Mouse (Mus musculus): ENCODE data around the gene Lin28a.
A peak's percentile ranks its signal among the peaks of the same experiment; 100 is the strongest.

Gene Lin28a

DNA sequence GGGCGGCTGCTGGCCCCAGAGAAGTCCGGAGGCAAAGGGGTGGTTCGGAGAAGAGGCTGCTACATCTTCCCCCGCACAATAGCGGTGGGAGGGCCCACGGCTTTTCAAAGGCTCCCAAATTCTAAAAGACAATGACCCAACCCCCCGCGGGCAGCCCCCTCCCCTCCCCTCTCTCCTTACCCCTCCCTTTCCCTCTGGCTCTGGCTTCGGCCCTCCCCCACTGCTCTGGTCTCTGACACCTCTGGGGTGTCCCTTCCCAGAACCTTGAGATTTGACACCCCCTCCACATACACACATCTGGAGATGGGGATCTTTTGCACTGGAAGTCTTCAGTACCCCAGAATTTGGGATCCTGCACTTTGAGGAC, at the start of gene Lin28a:
Gene Lin28a, minus strand, starts transcription at position 63 of the 367 bp plus-strand sequence.
- no peak for DNase-seq (ENCODE audit: low read depth, low spot score)

DNA sequence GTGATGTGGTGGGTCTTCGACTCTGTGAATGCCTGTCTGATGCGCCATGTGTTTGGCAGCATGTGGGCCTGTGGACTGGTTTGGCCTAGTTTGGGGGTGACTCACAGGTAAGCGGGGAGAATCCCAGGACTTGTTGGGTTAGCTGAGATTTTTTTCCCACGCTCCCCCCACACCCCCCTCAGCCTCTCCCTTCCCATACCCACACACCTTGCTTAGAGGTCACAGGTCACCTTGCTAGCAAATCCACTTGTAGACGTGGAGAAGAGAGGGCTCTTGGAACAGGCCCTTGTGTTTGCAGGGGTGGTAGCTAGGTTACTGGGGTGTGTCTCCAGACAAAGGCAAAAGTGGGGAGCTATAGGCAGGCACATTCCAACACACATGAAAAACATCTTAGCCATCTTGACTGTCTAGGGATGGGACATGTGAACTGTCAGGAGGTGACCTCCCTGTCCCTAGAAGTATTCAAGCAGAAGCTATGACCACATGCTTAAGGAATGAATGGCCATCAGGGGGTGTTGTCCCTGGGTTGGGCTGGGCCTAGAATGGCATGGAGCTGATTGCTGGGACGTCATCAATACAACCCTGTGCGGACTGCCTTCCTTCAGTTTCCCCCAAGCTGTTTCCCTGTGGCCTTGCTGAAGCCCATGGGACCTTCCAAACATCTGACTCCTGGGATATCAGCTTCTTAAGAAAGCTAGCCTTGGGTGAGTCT, 49.3 kb upstream of the Lin28a start:
- DNase-seq (ENCODE audit: low read depth, low spot score) = peak; percentile 12

DNA sequence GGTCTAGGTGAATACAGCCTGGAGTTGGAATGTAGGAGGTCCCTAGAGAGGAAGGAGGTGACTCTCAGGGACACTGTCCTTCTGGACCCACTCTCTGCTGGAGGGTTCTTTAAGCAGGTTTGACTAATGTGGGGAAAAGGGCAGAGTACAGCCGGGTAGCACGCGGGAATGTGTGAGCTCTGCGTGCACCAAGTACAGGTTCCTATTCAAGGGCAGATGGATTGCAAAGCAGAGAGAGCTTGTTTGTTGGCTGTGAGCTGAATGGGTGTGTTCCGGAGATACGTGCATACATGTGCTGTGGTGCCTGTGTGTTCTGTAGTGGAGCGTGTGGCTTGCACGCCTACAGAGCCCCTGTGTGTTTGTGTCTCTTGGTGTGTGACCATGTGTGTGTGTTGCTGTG, 48.7 kb upstream of the Lin28a start:
- no peak for DNase-seq (ENCODE audit: low read depth, low spot score)

DNA sequence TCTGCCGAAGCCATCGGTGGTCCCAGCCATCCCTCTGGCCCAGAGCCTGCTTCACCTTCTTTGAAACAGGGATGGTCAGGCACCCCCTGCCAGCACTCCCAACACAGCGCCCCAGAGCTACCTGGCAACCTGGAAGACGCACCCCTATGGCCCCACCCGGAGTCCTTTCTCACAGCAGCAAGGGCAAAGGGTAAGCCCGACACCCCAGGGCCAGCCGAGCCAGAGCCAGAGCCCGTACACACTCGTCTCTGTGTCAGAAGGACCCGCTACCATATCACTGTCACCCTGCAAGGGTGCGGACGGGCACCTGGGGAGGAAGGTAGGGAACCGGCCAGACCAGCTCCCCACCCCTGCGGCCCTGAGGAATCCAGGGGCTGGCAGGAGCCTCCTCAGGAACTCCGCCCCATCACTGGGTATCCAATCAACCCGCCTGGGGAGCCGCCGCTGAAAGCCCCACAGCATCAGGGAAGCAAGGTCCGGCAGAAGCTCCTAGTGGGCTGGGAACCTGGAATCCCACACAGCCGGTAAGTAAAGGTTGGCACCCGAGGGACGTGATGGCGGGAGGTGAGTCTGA, 46.9 kb upstream of the Lin28a start:
- no peak for DNase-seq (ENCODE audit: low read depth, low spot score)

DNA sequence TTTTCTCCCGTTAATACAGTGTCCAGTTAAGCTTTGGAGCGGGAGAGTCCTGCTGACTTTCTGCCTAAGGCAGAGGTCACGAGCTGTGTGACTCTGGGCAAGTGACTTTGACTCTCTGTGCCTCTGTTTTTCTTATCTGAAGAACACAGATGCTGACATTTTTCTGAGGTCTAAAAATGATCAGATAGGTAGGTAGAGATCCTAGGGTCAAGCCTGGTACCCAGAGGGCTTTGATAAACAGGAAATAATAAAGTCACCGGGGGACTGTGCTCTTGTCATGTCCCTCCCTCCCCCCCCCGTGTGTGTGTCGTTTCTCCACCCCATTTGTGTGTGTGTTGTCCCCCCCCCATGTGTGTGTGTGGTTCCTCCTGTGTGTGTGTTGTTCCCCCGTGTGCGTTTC, 43.9 kb upstream of the Lin28a start:
- DNase-seq (ENCODE audit: low read depth, low spot score) = no peak

DNA sequence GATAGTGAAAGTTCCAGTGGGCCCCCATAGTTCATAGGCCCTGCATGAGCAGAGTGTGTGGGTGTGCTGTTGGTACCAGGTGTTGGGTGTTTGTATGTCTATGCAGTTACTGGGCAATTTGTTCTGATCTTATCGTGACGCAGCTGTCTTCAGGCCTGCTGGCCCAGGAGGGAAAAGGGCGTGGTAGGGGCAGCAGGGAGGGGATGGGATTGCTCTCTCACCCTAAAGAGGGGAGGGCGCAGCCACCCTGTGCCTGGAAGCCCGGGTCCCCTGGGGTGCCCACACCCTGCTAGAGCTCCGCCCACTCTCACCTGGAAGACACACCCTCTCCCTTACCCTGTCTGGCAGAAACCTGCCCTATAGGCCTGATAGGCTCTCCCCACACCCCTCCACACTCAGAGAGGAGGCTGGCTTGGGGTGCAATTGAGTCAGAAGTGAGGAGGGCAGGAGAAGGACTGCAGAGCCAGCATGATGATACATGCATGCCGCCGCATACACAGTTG, 43.4 kb upstream of the Lin28a start:
- no peak for DNase-seq (ENCODE audit: low read depth, low spot score)

DNA sequence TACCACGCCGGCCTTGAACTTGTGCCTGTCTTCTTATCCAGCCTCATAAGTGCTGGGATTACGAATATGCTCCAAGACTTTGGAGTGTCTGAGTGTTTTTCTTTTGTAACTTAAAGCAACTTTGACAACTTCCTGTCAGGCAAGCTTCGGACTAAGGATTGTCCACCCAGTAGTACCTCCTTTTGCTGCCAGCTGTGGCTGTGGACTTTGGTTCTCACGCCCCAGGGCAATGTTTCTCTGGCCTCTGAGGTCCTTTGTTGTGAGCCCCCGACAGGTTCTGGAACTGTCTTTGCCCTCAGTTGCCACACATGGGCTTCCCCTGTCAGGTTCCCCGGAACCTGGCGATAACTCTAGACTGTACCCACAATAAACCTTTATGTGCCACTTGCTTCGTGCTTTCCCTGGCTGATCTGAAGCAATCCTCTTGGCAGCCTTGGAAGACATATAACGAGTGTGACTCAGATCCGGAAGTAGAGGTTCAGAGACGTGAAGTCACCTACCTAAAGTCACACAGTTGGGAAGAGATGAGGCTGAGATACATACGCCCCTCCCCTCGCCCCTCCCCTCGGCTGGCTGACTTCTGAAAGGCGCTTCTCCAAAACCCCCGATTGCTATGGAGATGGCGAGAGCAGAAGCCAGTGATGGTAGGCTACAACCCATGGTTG, 42.7 kb upstream of the Lin28a start:
- DNase-seq (ENCODE audit: low read depth, low spot score) = peak; percentile 19

DNA sequence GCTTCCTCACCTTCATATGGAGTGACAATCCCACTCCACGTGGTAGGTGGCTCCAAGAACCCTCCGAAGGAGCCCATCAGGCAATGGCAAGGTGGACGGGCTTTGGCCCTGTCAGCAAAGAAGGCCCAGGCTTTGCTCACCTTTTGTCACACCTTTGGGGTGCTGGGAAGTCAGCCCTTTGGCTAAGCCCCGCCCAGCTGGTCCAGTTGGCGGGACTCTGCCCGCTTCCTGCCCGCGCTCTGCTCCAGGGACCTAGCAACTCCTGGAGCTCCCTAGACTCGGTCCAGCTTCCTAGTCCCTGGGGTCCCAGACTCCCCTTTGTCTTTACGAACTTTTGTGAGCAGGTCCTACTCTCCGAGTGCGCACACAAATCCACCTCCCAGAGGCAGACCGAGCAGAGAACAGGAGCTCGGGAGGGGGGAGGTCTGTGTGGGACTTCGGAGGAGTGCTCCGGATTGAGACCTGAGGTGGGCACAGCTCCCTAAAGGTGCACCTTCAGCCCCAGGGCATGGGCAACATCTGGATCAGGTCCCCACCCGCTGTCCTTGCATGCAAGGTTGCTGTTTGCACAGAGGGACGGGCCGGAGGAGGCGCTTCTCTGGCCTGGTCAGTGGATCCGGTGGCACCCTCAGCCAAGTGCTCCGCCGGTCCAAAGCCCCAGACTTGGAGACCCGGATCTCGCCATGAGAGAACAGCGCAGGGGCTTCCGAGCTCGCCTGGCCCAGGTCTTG, 41.7 kb upstream of the Lin28a start, which contains the start of gene Crybg2:
Gene Crybg2, plus strand, starts transcription at position 681 of the 731 bp plus-strand sequence.
- DNase-seq (ENCODE audit: low read depth, low spot score) = no peak

DNA sequence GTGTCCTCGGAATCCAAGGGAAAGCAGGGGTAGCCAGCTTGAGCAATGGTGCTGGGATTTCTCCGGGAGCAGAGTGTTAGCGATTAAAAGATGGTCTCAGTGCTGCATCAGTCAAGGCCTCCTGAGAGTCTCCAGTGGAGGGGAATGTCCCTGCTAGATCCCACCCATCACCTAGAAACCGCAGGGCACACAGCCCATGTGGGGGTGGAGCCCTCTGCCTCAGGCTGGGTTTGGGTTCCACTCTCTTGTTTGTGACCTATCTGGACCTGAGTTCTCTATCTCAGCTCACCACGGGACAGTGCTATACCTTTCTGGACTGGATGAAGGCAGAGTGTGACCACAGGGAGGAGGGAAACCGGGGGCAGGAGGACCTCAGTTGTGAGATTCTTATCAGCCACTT, 40.3 kb upstream of the Lin28a start:
- no peak for DNase-seq (ENCODE audit: low read depth, low spot score)

DNA sequence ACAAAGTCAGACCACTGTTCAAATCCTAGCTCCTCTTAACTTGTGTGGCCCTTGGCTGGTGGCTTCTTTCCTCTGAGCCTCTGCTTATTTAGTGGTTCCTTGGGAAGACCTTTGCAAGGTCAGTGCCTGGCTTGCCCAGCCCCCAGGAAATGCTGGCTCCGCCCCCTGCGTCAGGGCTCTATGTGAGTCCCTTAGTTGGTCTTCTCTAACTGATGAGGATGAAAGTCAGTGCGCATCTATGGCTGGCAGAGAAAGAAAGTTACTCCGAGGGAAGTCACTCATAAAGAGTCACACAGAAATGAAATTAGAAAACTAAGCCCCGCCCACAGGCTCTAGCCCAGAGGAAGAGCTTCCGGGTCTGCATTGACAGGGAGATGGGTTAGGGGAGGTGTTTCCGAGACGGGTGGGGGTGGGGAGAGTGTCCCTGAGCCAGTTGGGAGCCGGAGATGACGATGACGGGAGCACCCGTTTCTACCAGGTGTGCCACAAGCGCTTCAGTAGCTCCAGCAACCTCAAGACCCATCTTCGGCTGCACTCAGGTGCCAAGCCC, 39.6 kb upstream of the Lin28a start:
- DNase-seq (ENCODE audit: low read depth, low spot score) = no peak

DNA sequence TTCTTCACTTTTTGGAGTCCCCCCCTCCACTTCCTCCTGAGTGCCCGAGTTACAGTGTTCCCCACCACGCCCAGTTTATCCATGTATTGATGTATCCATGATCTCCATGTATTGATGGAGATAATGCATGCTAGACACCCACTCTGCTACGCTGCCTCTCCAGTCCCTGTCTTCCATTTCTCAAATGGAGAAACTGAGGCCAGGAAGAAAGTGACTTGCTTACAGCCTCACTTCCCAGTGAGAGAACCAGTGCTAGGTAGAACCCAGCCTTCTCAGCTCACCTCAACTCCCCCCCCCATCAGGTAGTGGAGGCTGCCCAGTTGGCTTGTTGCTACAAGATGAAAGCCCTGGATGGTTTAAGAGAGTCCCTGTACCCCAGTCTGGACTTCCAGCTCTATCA, 34.9 kb upstream of the Lin28a start, which contains the start of gene Zfp683:
Gene Zfp683, plus strand, starts transcription at position 301 of the 400 bp plus-strand sequence.
- no peak for DNase-seq (ENCODE audit: low read depth, low spot score)

DNA sequence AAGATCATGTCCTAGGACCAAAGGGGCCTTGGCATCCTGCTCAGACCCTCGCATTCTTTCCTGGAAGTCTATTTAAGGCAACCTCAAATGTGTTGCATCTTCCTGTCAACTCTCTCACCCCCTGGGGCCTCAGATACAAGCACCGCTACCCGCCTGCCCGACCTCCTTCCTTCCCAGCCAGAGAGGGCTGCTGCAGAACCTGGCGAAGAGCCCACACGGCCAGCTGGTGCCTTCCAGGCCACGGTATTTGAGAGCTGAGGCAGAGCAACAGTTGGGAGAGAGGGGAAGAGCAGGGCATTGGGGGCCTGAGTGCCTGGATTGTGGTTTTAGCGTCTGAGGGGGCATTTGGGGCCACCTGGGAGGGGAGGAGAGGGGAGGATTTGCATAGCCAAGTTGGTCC, 33.9 kb upstream of the Lin28a start:
- DNase-seq (ENCODE audit: low read depth, low spot score) = no peak

DNA sequence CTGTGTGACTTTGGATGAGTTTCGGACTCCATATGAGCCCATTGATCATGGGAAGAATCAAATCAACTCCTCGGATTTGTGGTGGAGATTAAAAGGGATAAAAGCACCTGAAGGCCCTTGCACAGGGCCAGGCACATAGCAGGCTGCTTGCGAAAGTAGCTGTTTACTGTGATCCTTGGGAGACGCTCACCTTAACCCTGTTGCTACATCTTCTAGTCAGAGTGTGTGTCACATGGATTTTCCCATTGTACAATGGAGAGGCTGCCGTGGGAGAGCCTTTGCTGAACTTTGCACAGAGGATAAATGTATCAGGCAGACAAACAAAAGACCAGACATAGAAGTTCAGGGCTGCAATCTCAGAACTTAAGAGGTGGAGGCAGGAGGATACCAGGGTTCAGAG, 33.3 kb upstream of the Lin28a start:
- no peak for DNase-seq (ENCODE audit: low read depth, low spot score)

DNA sequence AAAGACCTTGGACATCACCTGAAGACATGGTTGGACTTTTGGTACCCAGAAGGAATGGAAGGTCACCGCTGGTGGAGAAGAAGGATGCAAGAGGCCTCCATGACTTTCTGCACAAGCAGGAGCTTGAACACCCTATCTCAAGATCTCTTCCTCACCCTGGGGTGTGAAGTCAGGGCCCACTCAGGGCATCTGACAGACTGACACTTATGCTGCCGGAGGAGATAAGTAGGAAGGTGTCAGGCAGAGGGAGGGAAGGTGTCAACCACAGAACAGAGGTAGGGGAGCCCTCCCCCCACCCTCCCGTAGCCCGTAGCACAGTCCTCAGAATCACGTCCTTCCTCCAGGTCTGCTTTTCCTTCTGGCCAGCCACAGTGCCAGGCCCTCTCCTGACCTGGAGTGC, 29.0 kb upstream of the Lin28a start:
- DNase-seq (ENCODE audit: low read depth, low spot score) = no peak

DNA sequence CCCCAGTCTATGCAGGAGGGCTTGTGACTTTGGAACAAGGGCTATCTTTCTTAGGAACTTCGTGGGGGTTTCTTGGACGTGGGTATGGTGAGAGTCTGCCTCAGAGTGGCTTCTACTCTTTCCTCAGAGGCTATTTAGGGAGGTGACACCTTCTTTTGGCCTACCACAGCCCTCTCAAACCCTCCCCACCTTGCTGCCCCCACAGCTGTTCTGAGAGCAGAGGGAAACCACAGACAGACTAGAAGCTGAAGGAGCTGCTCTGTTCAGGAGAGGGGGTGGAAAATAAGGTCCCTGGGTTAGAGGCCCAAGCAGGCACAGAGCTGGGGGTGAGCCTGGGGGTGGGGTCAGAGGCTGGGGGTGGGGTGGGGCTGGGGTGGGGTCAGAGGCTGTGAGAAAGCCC, 24.4 kb upstream of the Lin28a start:
- no peak for DNase-seq (ENCODE audit: low read depth, low spot score)

DNA sequence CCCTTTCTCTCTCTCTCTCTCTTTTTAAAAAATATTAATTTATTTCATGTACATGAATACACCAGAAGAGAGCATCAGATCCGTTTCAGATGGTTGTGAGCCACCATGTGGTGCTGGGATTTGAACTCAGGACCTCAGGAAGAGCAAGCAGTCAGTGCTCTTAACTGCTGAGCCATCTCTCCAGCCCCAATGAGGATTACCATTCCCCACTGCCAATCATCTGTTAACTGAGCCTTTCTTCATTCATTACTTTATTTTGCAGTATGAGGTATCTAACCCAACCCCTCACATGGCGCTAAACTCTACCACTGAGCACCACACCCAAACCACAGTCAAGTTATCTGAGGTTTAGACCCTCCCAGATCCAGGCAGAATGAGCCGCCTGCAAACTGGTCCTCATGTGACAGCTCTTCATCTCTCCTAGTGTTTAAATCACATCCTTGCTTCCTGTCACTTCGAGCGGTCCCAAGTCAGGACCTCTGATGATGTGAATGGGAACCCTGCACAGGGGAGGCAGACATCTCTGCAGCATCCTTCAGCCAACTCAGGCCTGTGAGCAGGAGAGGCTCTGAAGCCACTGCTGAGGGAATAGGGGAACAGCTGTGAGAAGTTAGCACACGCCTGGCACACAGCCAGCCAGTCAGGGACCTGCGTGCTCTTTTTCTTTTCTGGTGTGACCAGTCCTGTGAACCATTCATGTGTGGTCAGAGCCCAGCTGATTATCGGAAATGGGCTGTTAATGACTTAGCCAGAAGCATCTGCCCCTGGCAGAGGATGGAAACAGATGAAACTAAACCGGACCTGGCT, 22.9 kb upstream of the Lin28a start:
- DNase-seq (ENCODE audit: low read depth, low spot score) = no peak

DNA sequence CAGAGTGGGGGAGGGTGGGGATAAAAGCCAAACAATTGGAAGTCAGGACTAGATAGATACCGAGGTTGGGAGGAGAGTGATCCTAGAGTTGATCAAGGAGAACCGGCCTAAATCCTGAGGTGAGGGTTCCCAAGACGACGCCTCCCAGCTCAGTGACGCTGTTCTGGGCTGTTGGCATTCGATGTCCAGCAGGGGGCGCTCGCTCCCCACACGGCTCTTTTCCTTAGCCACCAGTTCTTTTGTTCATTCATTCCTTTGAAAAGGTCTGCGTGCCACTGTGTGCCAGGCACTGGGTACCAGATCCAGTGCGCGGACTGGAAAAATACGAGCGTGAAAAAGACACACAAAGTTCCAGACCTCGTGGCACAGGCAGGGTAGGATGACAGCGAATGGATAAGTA, 17.3 kb upstream of the Lin28a start:
- DNase-seq (ENCODE audit: low read depth, low spot score) = peak; percentile 81

DNA sequence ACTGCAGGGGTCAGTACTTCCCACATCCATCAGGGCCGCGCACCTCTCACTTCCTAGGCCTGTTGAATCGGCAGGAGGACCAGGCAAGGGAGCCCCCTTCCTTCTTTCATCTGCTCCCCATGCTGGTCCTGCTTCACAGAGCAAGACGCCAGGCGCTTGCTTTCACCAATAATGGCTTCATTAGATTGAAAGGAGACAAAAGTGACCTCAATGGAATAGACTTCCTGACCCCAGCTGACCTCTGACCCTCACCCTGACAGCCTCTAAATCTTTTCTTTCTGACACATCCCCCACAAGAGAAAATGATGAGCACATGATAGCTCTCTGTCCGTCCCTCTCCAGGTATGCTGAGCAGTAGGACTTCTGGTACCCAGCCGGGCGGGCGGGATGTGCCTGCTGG, 7.2 kb upstream of the Lin28a start:
- DNase-seq (ENCODE audit: low read depth, low spot score) = no peak

DNA sequence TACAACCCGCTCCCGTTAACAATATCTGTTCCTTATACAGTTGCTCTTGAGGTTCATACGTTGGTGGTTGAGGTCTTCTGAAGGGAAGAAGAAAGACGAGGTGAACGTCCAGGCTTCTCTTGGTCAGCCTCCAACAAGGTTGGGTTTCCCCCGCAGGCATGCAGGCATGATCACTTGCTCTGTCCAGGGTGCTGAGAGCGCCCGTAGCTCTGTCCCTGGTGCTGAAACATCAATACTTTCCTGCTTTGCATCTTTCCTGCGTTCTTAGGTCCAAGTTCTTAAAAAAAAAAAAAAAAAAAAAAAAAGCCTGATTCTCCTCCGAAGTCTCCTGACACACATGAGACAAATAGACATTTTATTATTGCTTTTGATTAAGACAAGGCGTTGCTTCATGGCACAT, 2.0 kb upstream of the Lin28a start:
- DNase-seq (ENCODE audit: low read depth, low spot score) = peak; percentile 53

DNA sequence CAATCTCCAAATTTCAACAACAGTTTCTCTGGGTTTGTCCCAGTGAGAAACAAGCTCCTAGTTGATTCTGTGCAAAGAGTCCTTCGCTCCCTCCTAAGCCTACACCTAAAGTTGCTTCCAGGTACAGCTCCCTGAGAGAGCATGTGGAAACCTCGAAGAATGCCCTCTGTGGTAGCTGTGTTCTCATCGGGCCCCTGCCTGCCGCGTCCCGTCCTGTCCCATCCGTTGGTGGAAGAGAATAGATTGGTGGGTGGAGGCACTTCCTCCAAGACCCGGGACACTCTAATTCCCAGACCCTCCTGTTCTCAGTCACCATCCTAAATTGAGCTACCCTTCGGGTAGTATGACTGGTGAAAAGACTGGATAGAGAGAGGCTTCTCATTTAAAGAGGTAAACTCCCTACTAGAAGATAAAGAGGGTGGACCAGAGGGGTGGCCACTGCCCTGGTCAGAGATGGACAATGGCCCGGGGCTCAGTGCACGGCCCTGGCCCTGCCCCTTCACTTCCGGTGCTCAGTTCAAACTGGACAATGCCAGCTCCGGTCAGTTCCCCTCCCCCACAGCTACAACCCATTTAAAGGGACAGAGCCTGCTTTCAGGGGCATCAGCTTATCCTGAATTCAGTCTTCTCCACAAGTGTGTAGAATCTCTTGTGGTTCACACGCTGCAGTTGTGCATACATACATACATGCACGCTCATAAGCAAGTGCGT, 1.2 kb upstream of the Lin28a start:
- DNase-seq (ENCODE audit: low read depth, low spot score) = no peak

All from 3T3-L1 (cell line).